Mouse (Mus musculus) embryonic facial prominence, embryonic 10.5 days (tissue): ENCODE measurements around the gene Pltp. TPM values are rescaled to one million over a fixed set of nuclear protein-coding genes. Genes with fewer than 3 reads are reported as not detected.
"Not testable (repeated sequence)": the region's sequence is repeated elsewhere in the genome, so short reads cannot be mapped to it uniquely, and the experiment has no call there.

Source experiments
- DNase-seq: peaks from one replicate; pipeline ENCODE4 v3.0.0-alpha.2; 2017; ENCODE audit warnings: low spot score
- H3K27ac ChIP-seq: fragments of 300-500 bp; sonication (generic); replicated peaks from 2 replicates; pipeline ENCODE4 v1.5.1; 2016; ENCODE audit warnings: mild to moderate bottlenecking
- H3K27me3 ChIP-seq: fragments of 300-500 bp; sonication (generic); replicated peaks from 2 replicates; pipeline ENCODE4 v1.6.1; 2016; ENCODE audit warnings: low read depth, mild to moderate bottlenecking; ENCODE audit not compliant: poor library complexity, severe bottlenecking
- H3K36me3 ChIP-seq: fragments of 300-500 bp; sonication (generic); replicated peaks from 2 replicates; pipeline ENCODE4 v1.6.1; 2016; ENCODE audit warnings: mild to moderate bottlenecking, moderate library complexity
- H3K4me1 ChIP-seq: fragments of 300-500 bp; sonication (generic); 2 replicates; pipeline ENCODE4 v1.6.1; 2016
- H3K4me3 ChIP-seq: fragments of 300-500 bp; sonication (generic); 2 replicates; pipeline ENCODE4 v1.5.1; 2016; ENCODE audit warnings: mild to moderate bottlenecking, moderate library complexity
- H3K9me3 ChIP-seq: fragments of 300-500 bp; sonication (generic); 2 replicates; pipeline ENCODE4 v1.6.1; 2016; ENCODE audit warnings: mild to moderate bottlenecking
- WGBS: fragments of 180-500 bp; shearing (Covaris S2); methylation state at CpG from one replicate; pipeline ENCODE4 v1.1.7; 2016; 5-methylcytosine and 5-hydroxymethylcytosine counted together
- polyA plus RNA-seq: library from polyadenylated mRNA; unstranded; fragments of >200 nt; fragmentation: Nextera tagmentation; extraction: Ambion mirVana; gene quantifications from 2 replicates; pipeline ENCODE4 v1.2.1, GENCODE M21; 2016

Pltp gene
- polyA plus RNA-seq, 1 experiment from 2014 or later, result 36.7 TPM

GRCm38 (mm10) chr2:164875648-164876047, 18.1 kb upstream of the Pltp start:
- not testable (repeated sequence) for H3K27me3 ChIP-seq, DNase-seq, H3K27ac ChIP-seq, H3K36me3 ChIP-seq, H3K9me3 ChIP-seq, H3K4me3 ChIP-seq
- peaks cover 36% of the 10 kb centered on the region for H3K4me1 ChIP-seq
- WGBS, result 46% methylated on average over 2 of the region's 2 CpGs

DNA sequence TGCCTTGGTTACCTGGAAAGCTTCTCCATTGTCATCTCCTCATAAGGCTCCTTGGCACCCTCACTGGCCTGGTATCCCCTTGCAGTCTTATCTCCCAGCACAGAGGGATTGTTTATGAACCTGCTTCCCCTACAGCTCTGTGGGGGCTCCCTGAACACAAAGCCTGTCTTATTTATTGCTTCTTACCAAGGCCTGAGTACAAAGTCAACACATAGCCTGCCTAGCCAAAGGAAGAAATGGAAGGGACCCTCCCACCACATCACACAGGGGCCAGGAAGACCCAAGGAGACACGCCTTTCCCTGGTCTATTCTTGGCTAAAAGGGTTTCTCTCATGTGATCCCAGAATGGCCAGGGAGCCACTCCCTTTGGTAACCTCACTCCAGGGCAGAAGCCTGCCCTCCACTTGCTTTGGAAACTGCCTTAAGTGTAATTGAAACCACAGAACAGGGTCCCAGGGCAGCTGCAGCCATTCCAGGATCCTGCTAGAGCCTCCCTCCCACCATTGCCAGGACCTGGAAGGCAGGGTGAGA, 16.8 kb upstream of the Pltp start:
- Histone ChIP-seq H3K4me1 (peaks cover 28% of the 10 kb centered on the region), H3K9me3 (no peaks in the 10 kb centered on the region), H3K4me3 (no peak overlapping the region; the same call in 1 of the 2 replicates), H3K27me3 (no peaks in the 10 kb centered on the region), H3K27ac (peak overlapping the region; percentile 60), H3K36me3 (peaks cover 9% of the 10 kb centered on the region)
- 36% methylated on average over 1 of the region's 1 CpGs for WGBS
- DNase-seq, result no peak

GRCm38 (mm10) chr2:164873621-164874020, 16.1 kb upstream of the Pltp start:
- WGBS, result 74% methylated on average over 3 of the region's 3 CpGs

DNA sequence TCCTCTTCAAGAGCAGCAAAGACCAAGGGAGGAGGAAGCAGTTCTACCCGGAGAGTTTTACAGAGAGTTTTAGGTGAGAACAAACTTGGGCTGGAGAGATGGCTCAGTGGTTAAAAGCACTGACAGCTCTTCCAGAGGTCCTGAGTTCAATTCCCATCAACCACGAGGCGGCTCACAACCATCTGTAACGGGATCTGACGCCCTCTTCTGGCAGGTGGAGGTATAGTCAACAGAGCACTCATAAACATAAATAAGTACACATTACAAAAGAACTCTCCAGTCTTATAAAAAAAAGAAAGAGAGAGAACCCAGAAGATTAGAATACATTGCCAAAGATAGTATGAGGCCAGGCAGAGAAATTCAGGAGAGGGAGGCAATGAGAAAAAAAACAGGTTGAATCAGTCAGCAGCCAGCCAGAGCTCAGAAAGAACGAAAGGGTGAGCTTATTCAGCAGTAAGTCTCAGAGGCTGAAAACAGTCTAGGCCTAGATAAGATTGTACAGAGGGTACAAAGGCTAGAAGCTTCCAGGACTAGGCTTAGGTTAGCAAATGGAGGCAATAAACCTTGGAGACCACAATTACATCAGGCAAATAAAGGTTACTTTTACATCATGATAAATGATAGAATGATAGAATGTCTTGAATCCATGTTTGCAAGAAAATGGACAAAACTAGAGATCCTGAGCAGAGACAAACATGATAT, 14.2 kb upstream of the Pltp start:
- WGBS, result 52% methylated on average over 6 of the region's 6 CpGs
- DNase-seq, result no peak
- H3K9me3 ChIP-seq, result no peaks in the 10 kb centered on the region
- peaks cover 16% of the 10 kb centered on the region for H3K4me1 ChIP-seq
- no peaks in the 10 kb centered on the region for H3K36me3 ChIP-seq
- no peak overlapping the region for H3K4me3 ChIP-seq
- no peaks in the 10 kb centered on the region for H3K27me3 ChIP-seq
- H3K27ac ChIP-seq, result no peak overlapping the region

More at GRCm38 (mm10) chr2:164873621-164874020, 16.1 kb upstream of the Pltp start:
- Histone ChIP-seq H3K36me3 (peaks cover 9% of the 10 kb centered on the region), H3K27ac (no peak overlapping the region), H3K27me3 (no peaks in the 10 kb centered on the region), H3K4me3 (no peak overlapping the region), H3K9me3 (no peaks in the 10 kb centered on the region), H3K4me1 (peaks cover 26% of the 10 kb centered on the region)
- no peak for DNase-seq

DNA sequence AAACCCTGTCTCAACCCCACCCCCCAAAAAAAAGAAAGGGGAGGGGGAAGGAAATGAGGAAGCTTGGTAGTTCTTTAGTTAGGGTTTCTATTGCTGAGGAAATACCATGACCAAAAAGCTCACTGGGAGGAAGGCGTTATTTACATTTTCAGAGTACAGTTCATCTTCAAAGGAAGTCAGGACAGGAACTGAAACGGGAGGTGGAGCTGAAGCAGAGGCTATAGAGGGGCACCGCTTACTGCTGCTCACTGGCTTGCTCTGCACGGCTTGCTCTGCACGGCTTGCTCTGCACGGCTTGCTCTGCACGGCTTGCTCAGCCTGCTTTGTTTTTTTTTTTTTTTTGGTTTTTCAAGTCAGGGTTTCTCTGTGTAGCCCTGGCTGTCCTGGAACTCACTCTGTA, 11.0 kb upstream of the Pltp start:
- 85% methylated on average over 7 of the region's 7 CpGs for WGBS
- H3K27me3 ChIP-seq, result no peaks in the 10 kb centered on the region

DNA sequence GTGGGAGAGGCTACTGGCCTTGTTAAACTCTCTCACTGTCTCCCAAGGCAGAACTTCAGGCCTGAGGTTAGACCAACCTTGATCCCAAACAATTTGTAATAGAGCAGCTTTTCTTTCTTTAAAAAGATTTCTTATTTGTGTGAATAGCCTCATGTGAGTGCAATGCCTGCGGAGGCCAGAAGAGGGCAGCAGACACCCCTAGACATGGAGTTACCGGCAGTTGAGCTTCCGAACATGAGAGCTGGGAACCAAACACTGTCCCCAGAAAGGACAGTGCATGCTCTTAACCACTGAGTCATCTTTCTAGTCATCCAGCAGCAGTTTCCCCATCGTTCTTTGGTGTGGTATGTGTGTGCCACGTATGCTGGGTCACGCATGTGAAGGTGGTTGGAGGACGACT, 10.1 kb upstream of the Pltp start:
- H3K4me3 ChIP-seq, result no peak overlapping the region
- H3K9me3 ChIP-seq, result no peaks in the 10 kb centered on the region
- no peaks in the 10 kb centered on the region for H3K27me3 ChIP-seq
- no peak overlapping the region for H3K27ac ChIP-seq
- H3K36me3 ChIP-seq, result no peaks in the 10 kb centered on the region
- peaks cover 3% of the 10 kb centered on the region for H3K4me1 ChIP-seq
- 89% methylated on average over 7 of the region's 7 CpGs for WGBS
- no peak for DNase-seq

More for the DNA sequence above, 11.0 kb upstream of the Pltp start:
- Histone ChIP-seq H3K4me3 (no peak overlapping the region), H3K9me3 (no peaks in the 10 kb centered on the region), H3K27ac (no peak overlapping the region), H3K36me3 (no peaks in the 10 kb centered on the region), H3K4me1 (no peaks in the 10 kb centered on the region; the same call in 1 of the 2 replicates)
- no peak for DNase-seq

DNA sequence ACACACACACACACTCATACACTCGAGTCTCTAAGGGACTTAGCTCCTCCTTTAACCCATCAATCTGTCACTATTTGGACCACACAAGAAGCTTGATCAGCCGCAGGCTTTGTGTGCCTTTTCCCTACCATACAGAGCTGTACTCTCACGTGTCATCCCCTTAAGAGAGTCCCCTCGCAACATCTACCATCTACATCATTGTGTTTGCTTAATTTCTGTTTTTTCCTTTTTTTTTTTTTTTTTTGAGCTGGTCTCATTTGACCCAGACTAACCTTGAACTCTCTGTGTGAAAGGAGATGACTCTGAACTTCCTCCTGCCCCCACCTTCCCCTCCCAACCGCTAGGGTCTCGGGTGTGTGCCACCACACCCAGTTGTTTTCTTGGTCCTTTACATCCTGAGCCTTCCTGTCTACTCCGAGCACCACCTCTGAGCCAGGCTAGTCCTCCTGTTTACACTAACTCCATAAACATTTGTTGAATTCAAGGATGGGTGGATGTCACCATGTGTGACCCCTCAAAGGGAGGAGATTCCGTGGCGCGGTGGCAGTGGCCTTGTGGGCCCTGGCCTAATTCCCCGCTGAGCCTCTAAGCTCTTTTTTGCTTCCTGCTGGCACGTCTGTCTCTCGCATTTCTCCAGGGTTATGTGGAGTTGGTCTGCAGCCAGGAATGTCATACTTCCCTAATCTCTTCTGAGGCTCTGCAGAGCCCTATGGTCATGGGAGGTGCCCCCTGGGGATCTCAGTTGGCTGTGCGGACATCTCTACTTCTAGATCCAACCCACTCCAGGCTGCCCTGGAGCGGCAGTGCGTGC, 9.4 kb upstream of the Pltp start:
- Histone ChIP-seq H3K4me3 (no peak overlapping the region), H3K27me3 (no peaks in the 10 kb centered on the region)
- 66% methylated on average over 16 of the region's 16 CpGs for WGBS

DNA sequence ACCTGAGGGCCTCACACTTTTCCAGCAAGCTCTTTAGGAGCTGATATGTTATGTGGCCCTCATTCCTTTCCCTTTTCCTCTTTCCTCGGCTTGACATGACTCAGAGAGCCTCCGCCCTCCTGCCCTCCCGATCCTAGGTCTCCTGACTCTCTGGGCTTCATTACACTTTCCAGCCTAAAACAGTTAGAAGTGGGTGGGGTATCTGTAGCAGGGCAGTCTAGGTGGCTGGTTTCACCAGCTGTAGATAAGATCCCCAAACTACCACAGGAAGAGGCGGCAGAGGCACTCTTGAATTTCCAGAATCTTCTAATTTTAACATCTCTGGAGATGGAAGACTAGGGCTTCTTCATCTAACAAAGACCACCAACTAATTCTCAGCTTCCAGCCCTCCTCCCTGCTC, 7.1 kb upstream of the Pltp start:
- 81% methylated on average over 4 of the region's 4 CpGs for WGBS
- Histone ChIP-seq H3K4me3 (no peak overlapping the region), H3K9me3 (no peaks in the 10 kb centered on the region), H3K36me3 (no peaks in the 10 kb centered on the region), H3K4me1 (peaks cover 19% of the 10 kb centered on the region), H3K27me3 (peaks cover 14% of the 10 kb centered on the region), H3K27ac (no peak overlapping the region)
- DNase-seq, result no peak

More for the DNA sequence above, 9.4 kb upstream of the Pltp start:
- Histone ChIP-seq H3K27ac (no peak overlapping the region), H3K4me1 (peaks cover 9% of the 10 kb centered on the region), H3K36me3 (no peaks in the 10 kb centered on the region), H3K9me3 (no peaks in the 10 kb centered on the region)
- no peak for DNase-seq

- not testable (repeated sequence) for H3K9me3 ChIP-seq, H3K27ac ChIP-seq, H3K36me3 ChIP-seq, H3K4me3 ChIP-seq, DNase-seq
- Histone ChIP-seq H3K4me1 (peaks cover 29% of the 10 kb centered on the region), H3K27me3 (peaks cover 24% of the 10 kb centered on the region)
- 93% methylated on average over 9 of the region's 9 CpGs for WGBS
Measured at GRCm38 (mm10) chr2:164863411-164863810, 5.9 kb upstream of the Pltp start.

DNA sequence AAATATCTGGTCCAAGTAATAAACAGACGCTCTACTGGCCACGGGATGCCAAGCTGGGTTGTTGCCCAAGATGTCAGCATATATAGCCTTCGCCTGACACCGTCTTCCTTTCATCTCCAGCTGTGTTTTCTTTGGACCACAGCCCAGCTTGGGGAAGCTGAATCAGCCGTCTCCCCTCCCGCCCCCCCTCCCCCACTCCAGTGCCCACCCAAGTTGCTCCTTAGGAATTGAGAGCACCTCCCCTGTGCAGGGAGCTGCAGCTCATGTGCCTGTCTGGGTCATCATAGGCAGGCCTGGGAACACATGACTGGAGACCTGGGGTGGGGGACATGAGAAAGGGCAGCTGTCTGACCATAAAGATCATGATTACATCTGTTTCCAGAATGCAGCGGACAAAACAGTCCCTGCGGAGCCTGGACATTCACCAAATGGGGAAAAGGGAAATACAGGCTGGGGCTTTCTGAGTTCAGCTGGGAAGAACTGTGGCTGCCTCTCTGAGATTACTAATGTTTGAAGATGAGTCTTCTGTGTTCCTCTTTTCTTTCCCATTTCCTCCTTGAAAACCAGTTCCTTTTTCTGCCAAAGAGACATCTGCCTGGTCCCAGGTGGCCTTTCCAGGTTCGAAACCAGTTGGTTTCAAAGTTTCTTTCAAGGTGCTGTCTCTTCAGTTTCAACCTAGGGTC, 4.8 kb upstream of the Pltp start:
- WGBS, result 59% methylated on average over 9 of the region's 9 CpGs
- Histone ChIP-seq H3K27ac (no peak overlapping the region; the same call in 1 of the 2 replicates), H3K27me3 (peaks cover 35% of the 10 kb centered on the region)

DNA sequence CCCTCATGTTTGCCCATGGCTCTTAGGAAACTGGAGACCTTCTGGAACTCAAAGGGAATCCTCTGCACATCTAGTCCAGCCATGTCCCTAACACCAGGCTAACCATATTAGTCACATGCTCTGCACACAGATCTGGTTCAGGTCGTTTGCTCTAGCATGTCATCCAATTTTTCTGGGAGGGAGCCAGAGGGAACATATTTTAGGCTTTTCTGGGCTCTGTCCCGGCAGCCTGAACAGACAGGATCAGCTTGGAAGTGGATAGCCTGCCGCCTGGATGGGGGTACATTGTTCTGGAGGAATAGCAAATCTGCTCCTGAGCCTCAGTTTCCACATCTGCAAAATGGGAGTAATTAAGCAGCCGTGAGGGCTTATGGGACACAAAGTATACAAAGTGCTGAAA, 3.6 kb upstream of the Pltp start:
- WGBS, result 77% methylated on average over 4 of the region's 4 CpGs
- Histone ChIP-seq H3K36me3 (no peaks in the 10 kb centered on the region), H3K27me3 (peaks cover 47% of the 10 kb centered on the region), H3K4me1 (peaks cover 52% of the 10 kb centered on the region), H3K27ac (no peak overlapping the region), H3K4me3 (no peak overlapping the region), H3K9me3 (no peaks in the 10 kb centered on the region)
- DNase-seq, result no peak

More for the DNA sequence above, 4.8 kb upstream of the Pltp start:
- Histone ChIP-seq H3K4me3 (no peak overlapping the region), H3K4me1 (peaks cover 40% of the 10 kb centered on the region), H3K9me3 (no peaks in the 10 kb centered on the region), H3K36me3 (no peaks in the 10 kb centered on the region)
- peak; percentile 66 for DNase-seq

GRCm38 (mm10) chr2:164859640-164860432, 2.3 kb upstream of the Pltp start:
- Histone ChIP-seq H3K27me3 (peaks cover 60% of the 10 kb centered on the region), H3K4me1 (peaks cover 65% of the 10 kb centered on the region), H3K9me3 (no peaks in the 10 kb centered on the region), H3K4me3 (no peak overlapping the region), H3K36me3 (no peaks in the 10 kb centered on the region), H3K27ac (no peak overlapping the region; the same call in 1 of the 2 replicates)
- no peak for DNase-seq
- 58% methylated on average over 9 of the region's 9 CpGs for WGBS
